Mouse (Mus musculus) adipocyte (in vitro differentiated cells): ENCODE results near the gene Aes.
A peak's percentile ranks its signal among the peaks of the same experiment; 100 is the strongest.

Source experiments
- DNase-seq: peaks from one replicate; pipeline ENCODE4 v3.0.0-alpha.2; 2016; ENCODE audit warnings: low spot score

Aes gene

DNA sequence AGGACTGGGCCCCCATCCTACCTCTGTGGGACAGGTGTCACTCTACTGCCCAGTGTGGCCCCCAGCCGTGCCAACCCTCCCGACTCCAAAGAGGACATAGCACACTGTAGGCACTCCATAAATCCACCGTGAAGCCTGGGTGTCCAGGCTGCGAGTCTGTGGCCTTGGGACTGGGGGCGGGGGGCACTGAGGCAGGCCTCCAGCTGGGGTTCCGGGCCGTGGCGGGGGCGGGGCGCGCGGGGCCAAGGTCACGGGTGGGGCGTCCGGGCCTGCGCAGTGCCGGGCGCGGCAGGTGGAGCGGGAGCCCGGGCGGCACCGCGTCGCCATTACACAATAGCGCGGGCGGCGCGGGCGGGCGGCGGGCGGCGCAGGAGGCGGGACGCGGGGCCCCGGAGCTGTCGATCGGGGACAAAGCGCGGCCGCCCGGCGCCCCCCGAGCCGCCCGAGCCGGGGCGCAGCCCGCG lies at the start of gene Aes:
TSS of gene Aes (plus strand) at position 326 of the 464 bp plus-strand sequence.
- DNase-seq = peak; percentile 36

DNA sequence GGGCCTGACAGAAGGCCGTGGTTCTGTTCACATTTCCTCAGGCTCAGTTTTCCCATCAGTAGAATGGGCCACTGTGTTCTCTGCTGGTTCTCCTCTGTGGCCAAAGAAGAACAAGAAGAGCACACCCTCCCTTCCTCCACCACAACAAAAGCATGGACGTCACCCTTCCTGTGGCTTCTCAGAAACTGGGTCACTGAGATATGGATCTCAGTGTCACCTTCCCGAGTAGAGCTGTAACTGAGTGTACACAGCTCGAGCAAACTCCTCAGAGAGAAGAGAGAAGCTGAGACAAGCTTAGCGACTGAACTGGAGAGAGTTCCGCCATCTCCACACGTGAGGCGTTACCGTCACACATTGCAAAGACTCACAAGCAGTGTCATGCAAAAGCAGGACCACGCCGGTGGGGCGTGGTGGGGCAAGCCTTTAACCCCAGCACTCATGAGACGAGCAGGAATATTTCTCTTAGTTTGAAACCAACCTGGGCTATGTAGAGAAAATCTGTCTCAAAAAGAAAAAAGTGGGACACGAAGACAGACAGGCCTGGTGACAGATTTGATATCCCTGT lies 49.0 kb upstream of the Aes start:
- DNase-seq = no peak

- DNase-seq = no peak
Measured at GRCm38 (mm10) chr10:81513798-81514197, 45.5 kb upstream of the Aes start.

- DNase-seq = no peak
Measured at GRCm38 (mm10) chr10:81517227-81517626, 42.1 kb upstream of the Aes start.

DNA sequence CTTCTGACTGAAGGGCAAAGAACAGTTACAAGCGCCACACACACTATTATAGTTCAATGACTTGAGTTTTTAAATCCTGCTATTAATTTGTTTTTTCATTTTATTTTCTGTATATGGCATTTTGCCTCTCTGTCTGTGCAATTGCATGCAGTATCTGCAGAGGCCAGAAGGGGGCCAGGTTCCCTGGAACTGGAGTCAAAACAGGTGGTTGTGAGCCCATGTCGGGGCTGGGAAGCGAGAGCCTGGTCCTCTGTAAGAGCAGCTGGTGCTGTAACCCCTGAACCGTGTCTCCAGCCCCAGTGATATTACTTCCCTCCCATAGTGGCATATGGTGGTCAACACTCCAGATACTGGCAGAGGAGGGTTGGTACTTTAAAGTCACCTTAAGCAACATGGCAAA lies 40.7 kb upstream of the Aes start:
- peak; percentile 71 for DNase-seq

- DNase-seq = no peak
Measured at GRCm38 (mm10) chr10:81519227-81519977, 39.9 kb upstream of the Aes start.

- DNase-seq = no peak
Measured at GRCm38 (mm10) chr10:81519978-81520365, 39.3 kb upstream of the Aes start.

GRCm38 (mm10) chr10:81523142-81523541 lies 36.1 kb upstream of the Aes start:
- no peak for DNase-seq

- DNase-seq = no peak
Measured at GRCm38 (mm10) chr10:81523570-81523969, 35.7 kb upstream of the Aes start.

- no peak for DNase-seq
Measured at GRCm38 (mm10) chr10:81524051-81524605, 35.2 kb upstream of the Aes start, which contains the start of gene Gna15. Gene Gna15, minus strand, starts transcription at chr10:81524225.

DNA sequence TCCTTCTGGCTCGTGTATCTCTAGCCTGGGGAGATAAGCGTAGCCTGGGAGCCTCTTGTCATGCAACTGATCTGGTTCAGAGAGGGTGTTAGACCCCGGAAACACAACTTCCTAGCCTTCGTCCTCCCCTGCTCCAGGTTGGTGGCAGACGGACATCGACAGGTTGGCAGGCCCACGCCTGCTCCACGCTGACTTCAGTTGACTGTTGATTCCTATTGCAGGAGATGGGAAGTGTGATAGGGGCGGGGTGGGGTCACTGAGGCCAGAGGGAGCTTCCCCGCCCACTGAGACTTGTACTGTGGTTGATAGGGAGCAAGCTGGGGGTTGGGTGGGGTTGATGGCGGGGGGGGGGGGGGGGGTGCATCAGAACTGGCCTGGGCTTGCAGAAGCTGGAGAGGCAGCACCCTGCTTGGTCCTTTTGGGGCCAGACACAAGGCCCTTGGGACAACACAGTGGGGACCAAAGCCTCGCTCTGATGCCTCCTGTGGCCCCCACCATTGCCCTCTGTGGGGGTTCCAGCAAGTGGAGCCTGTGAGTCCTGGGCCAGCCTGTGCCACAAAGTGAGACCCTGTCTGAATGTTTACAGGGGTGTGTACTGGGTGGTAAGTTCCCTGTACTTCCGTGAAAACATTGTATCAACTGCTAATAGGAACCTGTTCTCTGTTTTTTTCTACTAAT lies 34.1 kb upstream of the Aes start:
- no peak for DNase-seq

- peak; percentile 68 for DNase-seq
Measured at GRCm38 (mm10) chr10:81526779-81527178, 32.5 kb upstream of the Aes start.

DNA sequence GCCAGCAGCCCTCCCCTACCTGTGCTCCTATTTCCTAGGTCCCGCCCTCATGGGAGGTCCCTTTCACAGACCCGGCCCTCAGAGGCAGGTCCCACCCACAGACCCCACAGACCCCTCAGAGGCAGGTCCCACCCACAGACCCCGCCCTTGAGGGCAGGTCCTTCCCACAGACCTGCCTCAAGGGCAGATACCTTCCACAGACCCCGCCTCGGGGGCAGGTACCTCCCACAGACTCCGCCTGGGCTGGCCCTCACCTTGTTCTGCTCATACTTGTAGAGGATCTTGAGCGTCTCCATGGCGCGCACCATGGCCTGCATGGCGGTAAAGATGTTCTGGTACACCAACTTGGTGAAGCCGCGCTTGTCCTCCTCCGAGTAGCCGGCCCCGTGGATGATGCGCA lies 24.5 kb upstream of the Aes start:
- DNase-seq = no peak

DNA sequence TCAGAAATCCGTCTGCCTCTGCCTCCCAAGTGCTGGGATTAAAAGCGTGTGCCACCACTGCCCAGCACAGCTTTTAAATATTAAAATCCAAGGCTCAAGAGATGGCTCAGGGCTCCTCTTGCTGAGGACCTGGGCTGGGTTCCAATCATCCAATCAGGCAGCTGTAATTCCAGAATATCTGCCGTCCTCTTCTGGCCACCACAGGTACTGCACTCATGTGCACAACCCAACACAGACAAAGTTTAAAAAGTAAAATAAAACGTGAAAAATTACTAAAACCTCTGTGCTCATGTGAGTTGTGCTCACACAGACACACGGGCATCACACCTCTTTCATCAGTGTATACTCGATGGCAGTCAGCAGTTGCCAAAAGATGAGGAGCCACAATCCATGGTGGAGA lies 22.6 kb upstream of the Aes start:
- no peak for DNase-seq

GRCm38 (mm10) chr10:81537429-81537828 lies 21.9 kb upstream of the Aes start:
- no peak for DNase-seq

- no peak for DNase-seq
Measured at GRCm38 (mm10) chr10:81538321-81539048, 20.8 kb upstream of the Aes start.

DNA sequence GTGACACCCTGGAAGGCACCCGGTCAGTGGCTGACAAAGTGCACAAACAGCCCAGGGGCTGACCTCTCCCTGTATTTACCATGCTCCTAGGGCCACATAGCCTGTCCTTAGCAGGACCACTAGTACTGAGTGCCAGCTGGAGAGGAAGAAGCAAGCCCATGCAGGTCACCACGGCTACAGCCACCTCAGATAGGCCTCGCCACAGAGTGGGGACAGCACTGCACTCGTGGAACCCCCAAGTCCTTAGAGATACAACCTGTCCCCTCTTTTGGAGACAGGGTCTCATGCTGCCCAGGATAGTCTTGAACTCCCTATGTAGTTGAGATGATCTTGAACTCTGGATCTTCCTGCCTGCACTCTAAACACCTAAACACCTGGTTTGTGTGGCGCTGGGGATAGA lies 17.9 kb upstream of the Aes start:
- DNase-seq = no peak

DNA sequence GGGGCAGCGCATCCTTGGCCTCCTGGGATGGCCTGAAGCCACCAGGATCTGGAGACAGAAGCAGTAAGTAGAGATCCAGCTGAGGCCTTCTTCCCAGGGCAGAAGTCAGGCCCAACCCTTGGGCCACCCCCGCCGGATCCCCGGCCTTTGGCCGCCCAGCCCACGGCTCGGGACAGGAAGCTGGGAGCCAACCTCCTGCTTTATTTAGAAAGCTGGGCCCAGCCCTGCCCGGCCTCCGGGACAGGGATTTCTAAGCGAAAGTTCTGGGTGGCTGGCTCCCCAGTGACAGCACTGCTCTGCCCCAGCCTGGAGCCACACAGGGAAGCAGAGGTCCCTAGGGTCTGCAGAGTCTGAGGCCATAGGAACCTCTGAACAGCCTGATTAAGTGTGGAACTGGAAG lies 17.5 kb upstream of the Aes start:
- peak; percentile 71 for DNase-seq

DNA sequence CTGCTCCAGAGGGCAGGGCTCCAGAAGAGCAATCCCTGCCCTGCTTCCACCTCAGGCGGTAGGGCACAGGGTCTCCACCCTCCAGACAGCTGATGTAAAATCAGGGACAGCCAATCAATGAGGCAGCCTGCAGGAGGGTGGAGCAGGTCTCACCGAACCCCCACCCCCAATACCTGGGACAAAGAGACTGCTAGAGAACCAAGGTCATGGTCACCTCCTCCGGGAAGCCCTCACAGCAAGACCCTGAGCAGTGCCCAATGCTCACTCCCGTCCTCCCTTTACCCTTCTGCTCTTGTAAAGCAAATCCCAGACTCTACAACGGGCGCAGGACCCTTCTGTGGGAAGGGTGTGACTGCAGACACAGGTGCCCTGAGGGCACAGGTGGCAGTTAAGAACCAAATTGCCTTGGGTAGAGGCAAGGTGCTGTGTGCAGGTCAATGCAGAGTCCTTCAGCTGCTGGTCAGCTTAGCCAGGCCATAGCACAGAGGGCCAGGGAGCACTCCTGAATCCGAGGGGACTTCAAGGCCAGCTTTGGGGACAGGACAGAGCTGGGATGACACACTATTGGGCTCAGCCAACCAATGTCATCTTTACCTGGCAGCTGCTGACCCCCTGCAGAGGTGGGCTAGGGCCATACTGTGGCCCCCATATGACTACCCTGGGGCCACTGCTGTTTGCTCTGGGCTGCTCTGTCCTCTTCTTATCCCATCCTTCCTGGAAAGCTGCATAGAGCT lies 16.4 kb upstream of the Aes start:
- no peak for DNase-seq

GRCm38 (mm10) chr10:81543633-81544032 lies 15.7 kb upstream of the Aes start:
- DNase-seq = no peak
